8 mouse cellular contexts compared by ENCODE assay signal in genomic region chr10:81416581-81417226, GRCm38 (mm10). TPM values are rescaled to one million over a fixed set of nuclear protein-coding genes. Genes with fewer than 3 reads are reported as not detected.
A peak's percentile ranks its signal among the peaks of the same experiment; 100 is the strongest.
DNase-seq lines count a peak whose midpoint lies in the region; ATAC-seq and TF ChIP-seq lines count a peak whose summit lies in the region.

No protein-coding gene starts in this region.

- peaks cover 61% of the 10 kb centered on the region for H3K4me1 ChIP-seq in limb, embryonic 14.5 days (ENCODE audit: control insufficient read depth, insufficient read depth, low read length)
- H3K4me1 ChIP-seq in midbrain, embryonic 15.5 days, result peaks cover 44% of the 10 kb centered on the region
- H3K4me1 ChIP-seq in stomach, embryonic 16.5 days (ENCODE audit: control insufficient read depth, insufficient read depth, low read length), result peaks cover 68% of the 10 kb centered on the region

- H3K27me3 ChIP-seq in limb, embryonic 14.5 days (ENCODE audit: control insufficient read depth, insufficient read depth, low read length), result no peaks in the 10 kb centered on the region
- H3K27me3 ChIP-seq in midbrain, embryonic 15.5 days (replicated peaks), result no peaks in the 10 kb centered on the region
- H3K27me3 ChIP-seq in stomach, embryonic 16.5 days (ENCODE audit: control insufficient read depth, insufficient read depth, low read length), result no peaks in the 10 kb centered on the region

- ATAC-seq in erythroblast, adult 5-6 weeks (replicated peaks; ENCODE audit: low FRiP score, poor library complexity, severe bottlenecking), result 0 out of 2 replicates have a peak, but pooled peaks have one; percentile 12
- ATAC-seq in limb, embryonic 14.5 days (ENCODE audit: low FRiP score, low read depth), result peak; percentile 81
- peak; percentile 51 for ATAC-seq in midbrain, embryonic 15.5 days (replicated peaks)
- peak; percentile 73 for ATAC-seq in stomach, embryonic 16.5 days (ENCODE audit: insufficient read depth, low FRiP score)

- peak overlapping the region; percentile 83 for H3K27ac ChIP-seq in limb, embryonic 14.5 days (replicated peaks; ENCODE audit: low read depth, low read length)
- H3K27ac ChIP-seq in midbrain, embryonic 15.5 days, result peak overlapping the region; percentile 59
- peak overlapping the region; percentile 88 for H3K27ac ChIP-seq in stomach, embryonic 16.5 days (ENCODE audit: low read length)

- H3K9me3 ChIP-seq in limb, embryonic 14.5 days (ENCODE audit: control insufficient read depth, low read length), result no peaks in the 10 kb centered on the region
- H3K9me3 ChIP-seq in midbrain, embryonic 15.5 days, result no peaks in the 10 kb centered on the region
- no peaks in the 10 kb centered on the region for H3K9me3 ChIP-seq in stomach, embryonic 16.5 days (replicated peaks; ENCODE audit: control insufficient read depth, low read length)

- peak; percentile 91 for DNase-seq in layer of hippocampus, adult 11-12 months (ENCODE audit: low spot score)
- no peak for DNase-seq in layer of hippocampus, adult 9-10 months (ENCODE audit: low spot score)
- peak; percentile 89 to 91 for DNase-seq in heart, adult 9 months (ENCODE audit: low spot score in 2 of 2)
- DNase-seq in kidney, adult 8-10 months, result peak; percentile 85 to 89
- peak; percentile 89 for DNase-seq in limb, embryonic 14.5 days (ENCODE audit: low spot score)

- 3% methylated on average over 25 of the region's 26 CpGs for WGBS in limb, embryonic 14.5 days
- 5% methylated on average over 25 of the region's 26 CpGs for WGBS in midbrain, embryonic 15.5 days
- 3% methylated on average over 24 of the region's 26 CpGs for WGBS in stomach, embryonic 16.5 days

- H3K9ac ChIP-seq in limb, embryonic 14.5 days (ENCODE audit: low read depth, low read length, severe bottlenecking), result peak overlapping the region; percentile 38; the same call in 1 of the 2 replicates
- no peak overlapping the region; the same call in 1 of the 2 replicates for H3K9ac ChIP-seq in midbrain, embryonic 15.5 days
- peak overlapping the region; percentile 69 for H3K9ac ChIP-seq in stomach, embryonic 16.5 days (ENCODE audit: low read length)

- no peak for TF ChIP-seq POLR2A in limb, embryonic 14.5 days (IDR thresholded peaks at IDR 0.05; ENCODE audit: borderline replicate concordance, extremely low read depth, insufficient read depth, insufficient read length)

- H3K4me2 ChIP-seq in limb, embryonic 14.5 days (replicated peaks; ENCODE audit: low read depth, low read length, severe bottlenecking), result peak overlapping the region; percentile 48
- peak overlapping the region; percentile 40 for H3K4me2 ChIP-seq in midbrain, embryonic 15.5 days
- peak overlapping the region; percentile 64 for H3K4me2 ChIP-seq in stomach, embryonic 16.5 days (ENCODE audit: low read depth, low read length)

- peaks cover 58% of the 10 kb centered on the region for H3K36me3 ChIP-seq in limb, embryonic 14.5 days (ENCODE audit: control insufficient read depth, insufficient read depth, low read length)
- H3K36me3 ChIP-seq in midbrain, embryonic 15.5 days (replicated peaks), result no peaks in the 10 kb centered on the region
- no peaks in the 10 kb centered on the region; the same call in none of the 2 replicates for H3K36me3 ChIP-seq in stomach, embryonic 16.5 days (ENCODE audit: control insufficient read depth, insufficient read depth, low read length)

- peak overlapping the region; percentile 20 for H3K4me3 ChIP-seq in limb, embryonic 14.5 days (replicated peaks; ENCODE audit: low read length)
- peak overlapping the region; percentile 12; the same call in 1 of the 2 replicates for H3K4me3 ChIP-seq in midbrain, embryonic 15.5 days
- peak overlapping the region; percentile 40 for H3K4me3 ChIP-seq in stomach, embryonic 16.5 days (replicated peaks; ENCODE audit: low read length)

RNA-seq across cellular contexts. Expression of gene Smim24, which starts 23.9 kb away (rescaled TPM):
- total RNA-seq in erythroblast, adult 5-6 weeks (2015; ENCODE audit: low replicate concordance), result 5.4 TPM in 1 of 2 replicates, not detected in the other
- total RNA-seq in erythroblast, adult 5-6 weeks (2017; ENCODE audit: low replicate concordance), result 1.8 and 3.8 TPM in 2 replicates
- 7.5 and 7.8 TPM in 2 replicates for polyA plus RNA-seq in limb, embryonic 14.5 days (2012; rRNA removed)
- 4.3 and 4.6 TPM in 2 replicates for polyA plus RNA-seq in limb, embryonic 14.5 days (2014; fragmentation: Nextera tagmentation; extraction: Ambion mirVana)
- polyA plus RNA-seq in midbrain, embryonic 15.5 days (2015; fragmentation: Nextera tagmentation; extraction: Ambion mirVana), result 1.4 and 1.6 TPM in 2 replicates
- 61.8 and 65.3 TPM in 2 replicates for polyA plus RNA-seq in stomach, embryonic 16.5 days (2015; fragmentation: Nextera tagmentation; extraction: Ambion mirVana)

RNA-seq across cellular contexts. Expression of gene Gm48552, which starts 27.9 kb away (rescaled TPM):
- not detected in 2 replicates for total RNA-seq in erythroblast, adult 5-6 weeks (2015; ENCODE audit: low replicate concordance)
- total RNA-seq in erythroblast, adult 5-6 weeks (2017; ENCODE audit: low replicate concordance), result 5.6 TPM in 1 of 2 replicates, not detected in the other
- 6.8 and 9.5 TPM in 2 replicates for polyA plus RNA-seq in limb, embryonic 14.5 days (2012; rRNA removed)
- polyA plus RNA-seq in limb, embryonic 14.5 days (2014; fragmentation: Nextera tagmentation; extraction: Ambion mirVana), result 0.99 and 1.2 TPM in 2 replicates
- 2.7 and 3.3 TPM in 2 replicates for polyA plus RNA-seq in midbrain, embryonic 15.5 days (2015; fragmentation: Nextera tagmentation; extraction: Ambion mirVana)
- polyA plus RNA-seq in stomach, embryonic 16.5 days (2015; fragmentation: Nextera tagmentation; extraction: Ambion mirVana), result 1.3 and 1.5 TPM in 2 replicates

RNA-seq across cellular contexts. Expression of gene Gm48551, which starts 32.4 kb away (rescaled TPM):
- total RNA-seq in erythroblast, adult 5-6 weeks (2015; ENCODE audit: low replicate concordance), result 2.5 and 3.7 TPM in 2 replicates
- 1.3 TPM in 1 of 2 replicates, not detected in the other for total RNA-seq in erythroblast, adult 5-6 weeks (2017; ENCODE audit: low replicate concordance)
- polyA plus RNA-seq in limb, embryonic 14.5 days (2012; rRNA removed), result 4.3 and 5.0 TPM in 2 replicates
- polyA plus RNA-seq in limb, embryonic 14.5 days (2014; fragmentation: Nextera tagmentation; extraction: Ambion mirVana), result 1.1 and 2.9 TPM in 2 replicates
- polyA plus RNA-seq in midbrain, embryonic 15.5 days (2015; fragmentation: Nextera tagmentation; extraction: Ambion mirVana), result 8.4 and 9.3 TPM in 2 replicates
- 3.0 and 3.8 TPM in 2 replicates for polyA plus RNA-seq in stomach, embryonic 16.5 days (2015; fragmentation: Nextera tagmentation; extraction: Ambion mirVana)

RNA-seq across cellular contexts. Expression of gene Dohh, which starts 32.5 kb away (rescaled TPM):
- 10.4 and 11.7 TPM in 2 replicates for total RNA-seq in erythroblast, adult 5-6 weeks (2015; ENCODE audit: low replicate concordance)
- 32.5 and 33.7 TPM in 2 replicates for total RNA-seq in erythroblast, adult 5-6 weeks (2017; ENCODE audit: low replicate concordance)
- 54.3 and 66.7 TPM in 2 replicates for polyA plus RNA-seq in limb, embryonic 14.5 days (2012; rRNA removed)
- 60.0 and 63.7 TPM in 2 replicates for polyA plus RNA-seq in limb, embryonic 14.5 days (2014; fragmentation: Nextera tagmentation; extraction: Ambion mirVana)
- 90.4 and 92.6 TPM in 2 replicates for polyA plus RNA-seq in midbrain, embryonic 15.5 days (2015; fragmentation: Nextera tagmentation; extraction: Ambion mirVana)
- 77.4 and 79.6 TPM in 2 replicates for polyA plus RNA-seq in stomach, embryonic 16.5 days (2015; fragmentation: Nextera tagmentation; extraction: Ambion mirVana)

RNA-seq across cellular contexts. Expression of gene Fzr1, which starts 38.4 kb away (rescaled TPM):
- total RNA-seq in erythroblast, adult 5-6 weeks (2015; ENCODE audit: low replicate concordance), result 286 and 325 TPM in 2 replicates
- total RNA-seq in erythroblast, adult 5-6 weeks (2017; ENCODE audit: low replicate concordance), result 463 and 486 TPM in 2 replicates
- 109 and 142 TPM in 2 replicates for polyA plus RNA-seq in limb, embryonic 14.5 days (2012; rRNA removed)
- 92.8 and 95.5 TPM in 2 replicates for polyA plus RNA-seq in limb, embryonic 14.5 days (2014; fragmentation: Nextera tagmentation; extraction: Ambion mirVana)
- 153 and 159 TPM in 2 replicates for polyA plus RNA-seq in midbrain, embryonic 15.5 days (2015; fragmentation: Nextera tagmentation; extraction: Ambion mirVana)
- 69.2 and 79.0 TPM in 2 replicates for polyA plus RNA-seq in stomach, embryonic 16.5 days (2015; fragmentation: Nextera tagmentation; extraction: Ambion mirVana)

Comparison
In these comparisons a context has a peak if more than half of its experiments do, and no peak if none do; other contexts are left out.
1. ATAC-seq: peak in every context shown above with its lines; median percentile 81 in limb, embryonic 14.5 days; 73 in stomach, embryonic 16.5 days; 51 in midbrain, embryonic 15.5 days; 12 in erythroblast, adult 5-6 weeks.